Mouse (Mus musculus) lung, embryonic 14.5 days (tissue): Measurements from ENCODE around the gene Efna1. TPM values are rescaled to one million over a fixed set of nuclear protein-coding genes. Genes with fewer than 3 reads are reported as not detected.

ENCODE experiments used
- ATAC-seq: fragments of 200-750 bp; cut with Nextera tagmentation; 2 replicates; pipeline ENCODE4 v1.8.0; 2017; ENCODE audit warnings: mild to moderate bottlenecking, moderate TSS enrichment, moderate library complexity; ENCODE audit not compliant: insufficient read depth
- DNase-seq: peaks from one replicate; pipeline ENCODE4 v3.0.0-alpha.2; 2015
- H3K27ac ChIP-seq: fragments of 300-500 bp; sonication (generic); 2 replicates; pipeline ENCODE4 v1.5.1; 2014; ENCODE audit warnings: low read depth, mild to moderate bottlenecking, moderate library complexity
- H3K27me3 ChIP-seq: fragments of 300-500 bp; sonication (generic); 2 replicates; pipeline ENCODE4 v1.6.1; 2014; ENCODE audit warnings: low read length, control low read depth; ENCODE audit not compliant: insufficient read depth
- H3K36me3 ChIP-seq: fragments of 300-500 bp; sonication (generic); 2 replicates; pipeline ENCODE4 v1.6.1; 2014; ENCODE audit warnings: control low read depth; ENCODE audit not compliant: insufficient read depth
- H3K4me1 ChIP-seq: fragments of 300-500 bp; sonication (generic); 2 replicates; pipeline ENCODE4 v1.6.1; 2014; ENCODE audit warnings: antibody characterized with exemption, control low read depth; ENCODE audit not compliant: insufficient read depth
- H3K4me2 ChIP-seq: fragments of 300-500 bp; sonication (generic); 2 replicates; pipeline ENCODE4 v1.6.1; 2014; ENCODE audit warnings: mild to moderate bottlenecking
- H3K4me3 ChIP-seq: fragments of 300-500 bp; sonication (generic); 2 replicates; pipeline ENCODE4 v1.5.1; 2014; ENCODE audit warnings: low read depth, low read length
- H3K9ac ChIP-seq: fragments of 300-500 bp; sonication (generic); 2 replicates; pipeline ENCODE4 v1.6.1; 2014
- H3K9me3 ChIP-seq: fragments of 300-500 bp; sonication (generic); 2 replicates; pipeline ENCODE4 v1.6.1; 2016; ENCODE audit warnings: low read depth, low read length, control low read depth
- CTCF ChIP-seq: IDR thresholded peaks from 2 replicates; pipeline ENCODE4 v1.5.1; 2016; ENCODE audit warnings: antibody characterized with exemption, low read depth
- WGBS: fragments of 180-500 bp; shearing (Covaris S2); extraction: QIAGEN DNeasy Blood & Tissue Kit; methylation state at CpG from one replicate; pipeline ENCODE4 v1.1.7; 2014; 5-methylcytosine and 5-hydroxymethylcytosine counted together
- polyA plus RNA-seq: library from polyadenylated mRNA; unstranded; fragments of >200 nt; fragmentation: Nextera tagmentation; extraction: Ambion mirVana; gene quantifications from 2 replicates; pipeline ENCODE4 v1.2.1, GENCODE M21; 2014

Efna1 gene
- polyA plus RNA-seq: 68.3 and 70.4 TPM in 2 replicates

DNA sequence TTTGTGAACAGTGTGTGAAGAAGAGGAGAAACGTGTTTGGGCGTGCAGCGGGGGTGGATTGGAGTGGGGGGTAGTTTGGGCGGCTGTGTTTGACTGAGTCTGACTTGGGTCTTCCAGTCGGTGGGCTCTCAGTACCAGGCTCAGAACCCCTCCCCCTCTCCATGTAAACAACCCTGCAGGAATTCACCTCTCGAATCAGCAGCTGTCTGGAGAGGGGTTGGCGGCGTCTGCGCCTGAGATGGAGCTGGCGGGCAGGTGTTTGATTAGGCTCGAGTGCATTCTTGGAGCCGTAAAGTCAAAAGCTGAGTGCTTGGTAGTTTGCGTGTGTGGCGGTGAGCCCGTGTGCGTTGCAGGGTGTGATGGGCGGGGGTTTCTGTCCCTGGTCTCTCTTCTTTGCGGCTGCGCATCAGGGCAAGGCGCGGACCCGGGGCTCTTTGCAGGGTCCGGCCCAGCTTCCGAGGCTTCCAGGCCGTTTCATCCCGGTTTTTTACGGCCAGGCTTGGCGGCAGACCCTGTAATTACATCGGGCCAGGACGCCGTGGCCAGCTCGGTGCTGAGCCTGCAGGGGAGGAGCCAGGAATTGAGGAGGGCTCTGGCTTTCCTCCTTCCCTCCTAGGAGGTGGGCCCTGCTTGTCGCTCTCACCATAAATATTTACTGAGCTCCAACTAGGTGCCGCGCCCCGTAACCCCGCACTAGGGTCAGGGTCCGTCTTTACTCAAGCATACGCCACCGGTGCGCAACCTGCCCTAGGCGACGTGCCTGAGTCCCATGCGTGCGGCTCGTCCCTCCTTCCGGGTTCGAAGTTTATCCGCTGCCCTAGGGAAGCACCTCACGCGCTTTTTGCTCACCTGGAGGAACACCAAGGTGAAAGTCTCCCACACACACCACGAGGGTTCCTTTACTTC is at the start of gene Efna1:
Efna1 (minus strand) TSS at position 537 of the 906 bp plus-strand sequence.
- Histone ChIP-seq H3K27ac (peak within 1 kb of the TSS; percentile 94), H3K9me3 (no peaks in the 10 kb centered on the region), H3K4me2 (peak within 1 kb of the TSS; percentile 92), H3K9ac (peak within 1 kb of the TSS; percentile 74), H3K4me3 (peak within 1 kb of the TSS; percentile 61), H3K4me1 (peaks cover 9% of the 10 kb centered on the region; the same call in 1 of the 2 replicates), H3K27me3 (peaks cover 18% of the 10 kb centered on the region), H3K36me3 (peaks cover 4% of the 10 kb centered on the region; the same call in 1 of the 2 replicates)
- under 1% methylated on average over 52 of the region's 52 CpGs for WGBS
- peak; percentile 31 for TF ChIP-seq CTCF
- DNase-seq (peak; percentile 75), ATAC-seq (peak; percentile 47)

DNA sequence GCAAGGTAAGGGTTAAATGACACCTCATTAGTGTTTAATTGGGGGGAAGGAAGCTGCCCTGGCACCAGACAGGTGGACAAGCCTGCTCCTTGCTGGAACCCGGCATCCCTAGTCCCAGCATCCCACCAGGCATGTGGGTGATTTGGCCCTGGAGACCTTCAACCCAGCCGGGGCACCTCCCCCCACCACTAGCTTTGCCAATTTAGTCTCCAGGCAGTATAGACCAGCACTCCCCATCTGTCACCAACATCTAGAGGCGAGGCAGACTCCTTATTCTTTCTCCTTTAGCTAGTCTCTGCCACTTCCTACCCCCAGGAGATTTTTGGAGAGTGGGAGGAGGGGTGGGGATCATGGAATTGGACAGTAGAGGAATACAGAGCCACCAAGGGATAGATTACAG is 49.4 kb upstream of the Efna1 start:
- Histone ChIP-seq H3K9ac (no peak overlapping the region), H3K36me3 (peaks cover 25% of the 10 kb centered on the region), H3K4me1 (no peaks in the 10 kb centered on the region), H3K27me3 (no peaks in the 10 kb centered on the region; the same call in 1 of the 2 replicates), H3K27ac (no peak overlapping the region), H3K9me3 (no peaks in the 10 kb centered on the region), H3K4me3 (no peak overlapping the region), H3K4me2 (no peak overlapping the region)
- 40% methylated on average over 3 of the region's 3 CpGs for WGBS
- no peak for DNase-seq
- no peak for ATAC-seq
- no peak for TF ChIP-seq CTCF

DNA sequence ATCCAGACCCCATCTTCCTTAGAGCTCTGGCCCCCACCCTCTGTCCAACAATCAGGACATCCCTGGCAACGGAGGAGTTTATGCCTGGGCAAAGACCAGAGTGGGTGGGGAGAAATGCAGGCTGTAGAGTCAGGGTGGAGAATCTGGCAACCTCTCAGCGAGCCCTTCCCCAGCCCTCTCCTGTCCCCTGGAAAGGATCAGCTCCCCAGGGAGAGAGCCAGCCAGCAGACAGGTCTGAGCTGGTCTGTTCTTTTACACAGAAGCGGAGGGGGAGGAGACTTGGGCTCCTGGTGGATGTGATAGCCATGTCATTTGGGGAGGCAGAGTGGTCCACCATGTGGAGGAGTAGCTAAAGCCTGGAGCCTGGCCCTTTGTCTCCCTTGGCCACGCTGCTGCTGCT is 47.7 kb upstream of the Efna1 start:
- H3K27me3 ChIP-seq: no peaks in the 10 kb centered on the region; the same call in 1 of the 2 replicates
- 0 out of 2 replicates have a peak, but pooled peaks have one; percentile 39 for ATAC-seq
- no peak for TF ChIP-seq CTCF
- no peak overlapping the region for H3K27ac ChIP-seq
- H3K4me2 ChIP-seq: no peak overlapping the region
- H3K4me1 ChIP-seq: no peaks in the 10 kb centered on the region
- 23% methylated on average over 4 of the region's 4 CpGs for WGBS
- DNase-seq: no peak
- no peaks in the 10 kb centered on the region for H3K9me3 ChIP-seq
- no peak overlapping the region for H3K4me3 ChIP-seq
- H3K9ac ChIP-seq: no peak overlapping the region
- peaks cover 8% of the 10 kb centered on the region for H3K36me3 ChIP-seq

DNA sequence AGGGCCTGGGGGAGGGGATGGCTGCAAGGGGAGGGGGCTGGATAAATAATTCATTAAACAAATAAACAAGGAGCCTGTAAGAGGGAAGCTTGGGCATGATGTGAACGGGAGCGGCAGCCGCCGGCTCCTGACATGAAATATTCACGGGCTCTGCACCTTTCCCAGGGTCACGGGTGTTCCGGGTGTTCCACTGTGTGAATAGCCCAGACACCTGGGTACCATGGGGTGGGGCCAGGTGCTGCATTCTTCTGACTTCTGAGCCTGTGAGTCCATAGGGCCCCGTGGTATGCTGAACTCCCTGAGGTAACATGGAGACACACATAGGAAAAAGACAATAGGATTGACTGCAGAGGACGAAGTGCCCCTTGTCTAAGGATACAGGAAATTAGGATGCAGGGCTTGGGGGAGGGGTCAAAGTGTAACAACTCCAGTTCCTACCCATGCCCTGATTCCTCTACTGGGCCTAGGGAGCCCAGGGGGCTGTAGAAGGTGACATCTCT is 46.5 kb upstream of the Efna1 start:
- Histone ChIP-seq H3K9ac (no peak overlapping the region), H3K4me3 (no peak overlapping the region), H3K36me3 (no peaks in the 10 kb centered on the region), H3K27me3 (peaks cover 5% of the 10 kb centered on the region), H3K4me2 (no peak overlapping the region), H3K4me1 (no peaks in the 10 kb centered on the region), H3K9me3 (no peaks in the 10 kb centered on the region), H3K27ac (no peak overlapping the region)
- no peak for TF ChIP-seq CTCF
- 28% methylated on average over 9 of the region's 9 CpGs for WGBS
- ATAC-seq: no peak
- DNase-seq: no peak

DNA sequence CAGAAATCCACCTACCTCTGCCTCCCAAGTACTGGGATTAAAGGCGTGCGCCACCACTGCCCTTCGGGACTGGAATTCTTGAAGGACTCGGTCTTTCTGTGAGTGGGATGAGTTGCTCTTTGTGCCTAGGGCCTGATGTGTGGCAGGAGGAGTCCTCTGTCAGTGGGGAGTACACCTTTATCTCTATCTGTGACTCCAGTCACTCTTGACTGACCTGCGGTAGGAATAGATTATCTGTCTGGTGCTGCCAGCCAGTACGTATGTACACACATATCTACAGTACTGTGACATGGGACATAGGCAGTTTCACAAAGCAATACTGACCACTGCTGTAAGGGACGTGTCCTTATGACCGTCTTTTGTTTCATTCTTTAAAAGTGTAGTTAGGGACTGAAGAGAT is 44.9 kb upstream of the Efna1 start:
- no peak for TF ChIP-seq CTCF
- H3K4me2 ChIP-seq: no peak overlapping the region
- H3K9ac ChIP-seq: no peak overlapping the region
- H3K27me3 ChIP-seq: peaks cover 21% of the 10 kb centered on the region
- H3K4me1 ChIP-seq: peaks cover 13% of the 10 kb centered on the region
- no peak overlapping the region for H3K27ac ChIP-seq
- no peak overlapping the region for H3K4me3 ChIP-seq
- no peak for DNase-seq
- no peak for ATAC-seq
- no peaks in the 10 kb centered on the region for H3K36me3 ChIP-seq
- 89% methylated on average over 8 of the region's 8 CpGs for WGBS
- H3K9me3 ChIP-seq: no peaks in the 10 kb centered on the region

DNA sequence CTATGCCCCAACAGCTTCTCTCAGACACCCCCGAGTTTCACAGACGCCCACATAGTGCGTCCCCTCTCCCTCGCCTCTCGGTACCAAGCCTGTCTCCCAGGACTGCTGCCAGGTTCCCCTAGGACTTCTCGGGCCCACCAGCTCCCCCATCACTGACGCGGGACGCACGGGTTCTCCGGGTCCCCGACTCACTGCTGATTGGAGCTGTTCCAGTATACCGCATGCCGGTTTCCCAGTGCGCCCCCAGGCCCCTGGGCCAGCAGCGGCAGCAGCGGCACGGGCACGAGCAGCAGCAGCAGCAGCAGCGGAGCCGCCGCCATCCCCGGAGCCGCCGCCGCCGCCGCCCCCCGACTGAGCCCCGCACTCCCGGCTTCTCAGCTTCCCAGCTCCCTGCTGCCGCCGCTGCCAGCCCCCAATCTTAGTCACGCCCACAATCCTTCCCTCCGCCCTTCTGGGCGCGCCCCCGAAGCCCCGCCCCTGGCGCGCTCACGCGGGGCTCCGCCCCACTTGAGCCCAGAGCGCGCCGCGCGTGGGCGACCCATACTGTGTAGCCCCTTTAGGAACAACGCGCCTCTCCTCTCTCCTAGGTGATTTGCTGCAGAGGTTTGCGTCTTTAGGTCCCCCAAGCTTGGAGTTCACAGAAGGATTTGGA is 41.7 kb upstream of the Efna1 start, which contains the start of gene Efna3:
Efna3 (minus strand) TSS at position 452 of the 652 bp plus-strand sequence.
- Histone ChIP-seq H3K9ac (peak within 1 kb of the TSS; percentile 56), H3K4me1 (peaks cover 25% of the 10 kb centered on the region), H3K27ac (no peak within 1 kb of the TSS), H3K36me3 (no peaks in the 10 kb centered on the region), H3K4me3 (peak within 1 kb of the TSS; percentile 61), H3K27me3 (peaks cover 53% of the 10 kb centered on the region), H3K4me2 (peak within 1 kb of the TSS; percentile 98), H3K9me3 (no peaks in the 10 kb centered on the region)
- TF ChIP-seq CTCF: no peak
- ATAC-seq: peak; percentile 23
- DNase-seq: peak; percentile 90
- WGBS: under 1% methylated on average over 53 of the region's 53 CpGs

DNA sequence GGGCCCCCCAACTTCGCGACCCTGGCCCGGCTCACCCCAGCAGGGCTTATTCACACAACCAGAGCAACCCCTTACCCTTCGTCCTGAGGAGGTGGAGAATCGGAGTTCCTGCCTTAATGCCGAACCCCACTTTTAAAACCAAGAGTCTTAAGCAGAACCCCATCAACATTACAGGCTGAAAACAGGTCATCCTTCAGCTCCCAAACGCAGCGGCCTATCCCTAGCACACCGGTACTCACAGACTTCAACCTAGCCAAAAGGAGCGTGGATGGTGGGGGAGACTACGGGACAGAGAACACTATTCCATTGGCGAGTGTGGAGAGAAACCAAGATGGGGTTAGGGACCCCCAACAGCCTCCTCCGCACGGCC is 41.2 kb upstream of the Efna1 start:
- DNase-seq: no peak
- no peak for TF ChIP-seq CTCF
- ATAC-seq: peak; percentile 4; the same call in 1 of the 2 replicates
- H3K4me1 ChIP-seq: peaks cover 25% of the 10 kb centered on the region
- peak overlapping the region; percentile 56 for H3K9ac ChIP-seq
- WGBS: 2% methylated on average over 14 of the region's 14 CpGs
- no peaks in the 10 kb centered on the region for H3K9me3 ChIP-seq
- H3K36me3 ChIP-seq: no peaks in the 10 kb centered on the region
- H3K4me2 ChIP-seq: peak overlapping the region; percentile 98
- H3K4me3 ChIP-seq: peak overlapping the region; percentile 61
- peaks cover 55% of the 10 kb centered on the region for H3K27me3 ChIP-seq
- no peak overlapping the region for H3K27ac ChIP-seq
